ENCODE assay signal across 9 mouse cellular contexts in the genomic region with DNA sequence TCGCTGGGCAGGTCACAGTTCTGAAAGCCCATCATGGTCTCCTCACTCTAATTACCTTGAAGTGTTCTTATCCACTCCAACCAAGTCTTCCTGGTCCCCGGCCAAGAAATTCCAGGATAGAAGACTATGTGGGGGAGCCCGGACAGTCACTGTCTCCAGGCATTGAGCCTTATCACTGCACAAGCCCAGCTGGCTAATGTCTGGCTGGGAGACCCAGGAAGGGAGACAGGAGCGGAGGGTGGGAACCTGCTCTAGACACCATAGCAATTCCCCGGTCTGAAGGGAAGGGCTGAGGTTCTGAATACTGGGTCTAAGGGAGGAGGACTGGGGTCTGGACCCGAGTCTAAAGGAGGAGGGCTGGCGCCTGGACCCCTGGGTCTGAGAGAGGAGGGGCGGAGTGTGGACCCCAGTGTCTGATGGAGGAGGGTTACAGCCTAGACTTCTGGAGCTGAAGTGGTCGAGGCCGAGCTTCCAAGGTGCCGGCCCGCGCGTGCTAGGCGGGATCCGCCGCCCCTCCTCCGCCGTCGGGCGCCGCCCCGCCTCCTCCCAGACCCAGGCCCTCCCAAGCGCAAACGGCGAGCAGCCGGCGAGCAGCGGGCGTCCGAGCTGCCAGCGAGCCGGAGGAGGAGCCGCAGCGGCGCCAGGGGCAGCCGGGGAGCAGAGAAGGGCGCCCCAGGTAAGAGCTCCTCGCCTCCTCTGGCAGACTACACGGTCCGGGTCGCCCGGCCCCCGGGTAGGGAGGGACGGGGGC. TPM values are rescaled to one million over a fixed set of nuclear protein-coding genes. Genes with fewer than 3 reads are reported as not detected.
A peak's percentile ranks its signal among the peaks of the same experiment; 100 is the strongest.
DNase-seq lines count a peak whose midpoint lies in the region; ATAC-seq and TF ChIP-seq lines count a peak whose summit lies in the region.
"Had no signal": no experiment of that assay in that cellular context is flagged by ENCODE, and none has a peak within 500 bp of the region (broad histone marks: within the 10 kb centered on the region; RNA-seq: fewer than 3 reads in every experiment).

A gene (plus strand): TSS at position 583 of the 751 bp plus-strand sequence.

- no peak for TF ChIP-seq RAD21 in MEL (IDR thresholded peaks at IDR 0.05; ENCODE audit: low read depth, low read length)

- H3K4me1 ChIP-seq in MEL (ENCODE audit: control insufficient read depth in 1 of 2, insufficient read depth in 2 of 2, low read length in 2 of 2), result peaks cover 6 to 7% of the 10 kb centered on the region in 2 experiments; a peak in 2 of 4 replicates
- peaks cover 43% of the 10 kb centered on the region for H3K4me1 ChIP-seq in heart, embryonic 13.5 days
- H3K4me1 ChIP-seq in limb, embryonic 13.5 days, result peaks cover 33% of the 10 kb centered on the region
- H3K4me1 ChIP-seq in midbrain, embryonic 16.5 days (ENCODE audit: control insufficient read depth, insufficient read depth, low read length), result peaks cover 7% of the 10 kb centered on the region

- peak within 1 kb of the TSS; percentile 69 to 100 for H3K4me3 ChIP-seq in MEL (ENCODE audit: control insufficient read depth in 1 of 2, insufficient read depth in 1 of 2, low read depth in 2 of 2, low read length in 2 of 2)
- H3K4me3 ChIP-seq in heart, embryonic 13.5 days, result peak within 1 kb of the TSS; percentile 61
- H3K4me3 ChIP-seq in limb, embryonic 13.5 days, result peak within 1 kb of the TSS; percentile 58
- peak within 1 kb of the TSS; percentile 51 for H3K4me3 ChIP-seq in midbrain, embryonic 16.5 days (ENCODE audit: low read depth, low read length)

- TF ChIP-seq CTCF in MEL (IDR thresholded peaks at IDR 0.05 in 2 of 3, conservative IDR thresholded peaks at IDR 0.05 in 1 of 3; ENCODE audit: control insufficient read depth in 1 of 3, insufficient read depth in 1 of 3, low read depth in 2 of 3, low read length in 3 of 3, poor library complexity in 1 of 3, severe bottlenecking in 1 of 3), result no peak

- peaks cover 0 to 3% of the 10 kb centered on the region in 2 experiments; a peak in 2 of 4 replicates for H3K27me3 ChIP-seq in MEL (ENCODE audit: control insufficient read depth in 1 of 2, insufficient read depth in 2 of 2, low read length in 2 of 2)
- peaks cover 98% of the 10 kb centered on the region for H3K27me3 ChIP-seq in heart, embryonic 13.5 days (replicated peaks)
- peaks cover 99% of the 10 kb centered on the region for H3K27me3 ChIP-seq in limb, embryonic 13.5 days
- H3K27me3 ChIP-seq in midbrain, embryonic 16.5 days (ENCODE audit: control insufficient read depth, insufficient read depth, low read depth, low read length), result peaks cover 93% of the 10 kb centered on the region

- peak within 1 kb of the TSS; percentile 91 for H3K4me2 ChIP-seq in heart, embryonic 13.5 days
- H3K4me2 ChIP-seq in limb, embryonic 13.5 days (replicated peaks), result peak within 1 kb of the TSS; percentile 82
- H3K4me2 ChIP-seq in midbrain, embryonic 16.5 days (ENCODE audit: low read length), result peak within 1 kb of the TSS; percentile 87

- TF ChIP-seq EP300 in MEL (IDR thresholded peaks at IDR 0.05; ENCODE audit: low read depth in 1 of 2, low read length in 2 of 2), result no peak

- no peaks in the 10 kb centered on the region; a peak in 1 of 4 replicates for H3K36me3 ChIP-seq in MEL (ENCODE audit: control insufficient read depth in 1 of 2, insufficient read depth in 2 of 2, low read length in 2 of 2)
- H3K36me3 ChIP-seq in heart, embryonic 13.5 days, result no peaks in the 10 kb centered on the region
- H3K36me3 ChIP-seq in limb, embryonic 13.5 days, result no peaks in the 10 kb centered on the region
- H3K36me3 ChIP-seq in midbrain, embryonic 16.5 days (ENCODE audit: control insufficient read depth, insufficient read depth, low read length), result no peaks in the 10 kb centered on the region

- no peaks in the 10 kb centered on the region for H3K9me3 ChIP-seq in MEL (replicated peaks; ENCODE audit: insufficient read depth, low read length)
- no peaks in the 10 kb centered on the region for H3K9me3 ChIP-seq in heart, embryonic 13.5 days
- H3K9me3 ChIP-seq in limb, embryonic 13.5 days, result no peaks in the 10 kb centered on the region
- no peaks in the 10 kb centered on the region for H3K9me3 ChIP-seq in midbrain, embryonic 16.5 days (replicated peaks; ENCODE audit: control insufficient read depth, low read length, poor library complexity, severe bottlenecking)

- WGBS in heart, embryonic 13.5 days, result under 1% methylated on average over 37 of the region's 45 CpGs
- WGBS in limb, embryonic 13.5 days, result 2% methylated on average over 41 of the region's 45 CpGs
- WGBS in midbrain, embryonic 16.5 days, result 7% methylated on average over 16 of the region's 45 CpGs

- H3K9ac ChIP-seq in MEL (ENCODE audit: control insufficient read depth, low read depth, low read length, poor library complexity, severe bottlenecking), result peak within 1 kb of the TSS; percentile 71
- H3K9ac ChIP-seq in heart, embryonic 13.5 days, result peak within 1 kb of the TSS; percentile 77
- peak within 1 kb of the TSS; percentile 68 for H3K9ac ChIP-seq in limb, embryonic 13.5 days
- peak within 1 kb of the TSS; percentile 67 for H3K9ac ChIP-seq in midbrain, embryonic 16.5 days (ENCODE audit: low read depth, low read length)

- peak; percentile 29; the same call in 1 of the 2 replicates for ATAC-seq in heart, embryonic 13.5 days (ENCODE audit: extremely low read depth, insufficient number of reproducible peaks, low FRiP score, low TSS enrichment)
- ATAC-seq in limb, embryonic 13.5 days (ENCODE audit: low FRiP score, low read depth), result peak; percentile 66
- peak; percentile 50 for ATAC-seq in midbrain, embryonic 16.5 days

- H3K27ac ChIP-seq in MEL (ENCODE audit: control insufficient read depth, low read depth, low read length), result no peak within 1 kb of the TSS
- H3K27ac ChIP-seq in heart, embryonic 13.5 days (replicated peaks), result peak within 1 kb of the TSS; percentile 71
- H3K27ac ChIP-seq in limb, embryonic 13.5 days, result peak within 1 kb of the TSS; percentile 45; the same call in 1 of the 2 replicates
- H3K27ac ChIP-seq in midbrain, embryonic 16.5 days (ENCODE audit: low read length), result no peak within 1 kb of the TSS
- H3K27ac ChIP-seq: macrophage had no signal

- H3K79me2 ChIP-seq in MEL (ENCODE audit: control insufficient read depth, insufficient read depth, low read length, poor library complexity), result no peaks in the 10 kb centered on the region; the same call in 1 of the 2 replicates

- no peak; a peak in 1 of 4 replicates for TF ChIP-seq POLR2A in MEL (IDR thresholded peaks at IDR 0.05; ENCODE audit: control insufficient read depth in 1 of 2, insufficient read depth in 1 of 2, low read depth in 1 of 2, low read length in 2 of 2, poor library complexity in 1 of 2)

- peak; percentile 40 for DNase-seq in adrenal gland, postnatal 14 days
- no peak for DNase-seq in adrenal gland, adult 8-10 months
- DNase-seq in MEL (ENCODE audit: low read depth, low spot score), result peak; percentile 63
- DNase-seq in urinary bladder, postnatal 4 days (ENCODE audit: low spot score in 2 of 2), result peak; percentile 60 to 70
- no peak for DNase-seq in natural killer cell, adult 2 months (ENCODE audit: low spot score in 2 of 2)

TF ChIP-seq in MEL, 35 proteins besides CTCF, POLR2A, EP300 and RAD21:
- TF ChIP-seq SIN3A (IDR thresholded peaks at IDR 0.05; ENCODE audit: low read length) (peak; percentile 27), USF2 (IDR thresholded peaks at IDR 0.05; ENCODE audit: borderline replicate concordance in 1 of 2, insufficient read depth in 1 of 2, low read depth in 1 of 2, low read length in 2 of 2) (no peak), UBTF (IDR thresholded peaks at IDR 0.05; ENCODE audit: borderline replicate concordance, insufficient read depth, low read depth, low read length) (0 out of 2 replicates have a peak, but pooled peaks have one; percentile 40)

RNA-seq across cellular contexts. Expression of the gene that starts here (rescaled TPM):
- not detected in 2 replicates for total RNA-seq in adrenal gland, postnatal 14 days (2021)
- under 1 TPM in 3 of 4 experiments, not detected in 1; 0.13 to 0.22 (median 0.20) TPM for total RNA-seq in adrenal gland, adult 8-10 months (2022)
- total RNA-seq in MEL (2012; rRNA removed), result 0.54 and 0.92 TPM in 2 replicates
- 1 to 10 TPM in 1 of 2 experiments, not detected in 1; 1.9 TPM for polyA plus RNA-seq in MEL (2012; ENCODE audit: insufficient read depth in 1 of 2, insufficient read length in 2 of 2, low read depth in 1 of 2, low replicate concordance in 2 of 2, missing spikeins in 1 of 2)
- polyA plus RNA-seq in heart, embryonic 13.5 days (2015; fragmentation: Nextera tagmentation; extraction: Ambion mirVana), result 1.6 and 1.8 TPM in 2 replicates
- 3.0 and 3.2 TPM in 2 replicates for polyA plus RNA-seq in limb, embryonic 13.5 days (2015; fragmentation: Nextera tagmentation; extraction: Ambion mirVana)
- not detected in 2 replicates for polyA plus RNA-seq in midbrain, embryonic 16.5 days (2015; fragmentation: Nextera tagmentation; extraction: Ambion mirVana)
- polyA plus RNA-seq: macrophage had no signal

Comparison
In these comparisons a context has a peak if more than half of its experiments do, and no peak if none do; other contexts are left out.
1. Peak in DNase-seq in adrenal gland, postnatal 14 days; RNA of the gene not detected or under 1 TPM.
2. Peak in ATAC-seq, H3K4me3 ChIP-seq, H3K9ac ChIP-seq and H3K4me2 ChIP-seq in midbrain, embryonic 16.5 days; RNA of the gene not detected or under 1 TPM.
3. DNase-seq: peak in MEL (single experiment) and urinary bladder, postnatal 4 days (2 of 2); none in adrenal gland, adult 8-10 months (single experiment) and natural killer cell, adult 2 months (0 of 2).
4. H3K27ac ChIP-seq: peak in heart, embryonic 13.5 days (single experiment) and limb, embryonic 13.5 days (single experiment); none in MEL (single experiment) and midbrain, embryonic 16.5 days (single experiment).
5. Peak in every context shown above with its lines, with median percentiles within 50 percentile points of each other: H3K4me3 ChIP-seq, H3K9ac ChIP-seq, ATAC-seq and H3K4me2 ChIP-seq.